Mouse (Mus musculus): ENCODE results near the gene Kbtbd6. TPM values are rescaled to one million over a fixed set of nuclear protein-coding genes. Genes with fewer than 3 reads are reported as not detected.

Kbtbd6 gene
- total RNA-seq, 2 experiments from 2014 or later: 0.38 to 0.45 TPM

DNA sequence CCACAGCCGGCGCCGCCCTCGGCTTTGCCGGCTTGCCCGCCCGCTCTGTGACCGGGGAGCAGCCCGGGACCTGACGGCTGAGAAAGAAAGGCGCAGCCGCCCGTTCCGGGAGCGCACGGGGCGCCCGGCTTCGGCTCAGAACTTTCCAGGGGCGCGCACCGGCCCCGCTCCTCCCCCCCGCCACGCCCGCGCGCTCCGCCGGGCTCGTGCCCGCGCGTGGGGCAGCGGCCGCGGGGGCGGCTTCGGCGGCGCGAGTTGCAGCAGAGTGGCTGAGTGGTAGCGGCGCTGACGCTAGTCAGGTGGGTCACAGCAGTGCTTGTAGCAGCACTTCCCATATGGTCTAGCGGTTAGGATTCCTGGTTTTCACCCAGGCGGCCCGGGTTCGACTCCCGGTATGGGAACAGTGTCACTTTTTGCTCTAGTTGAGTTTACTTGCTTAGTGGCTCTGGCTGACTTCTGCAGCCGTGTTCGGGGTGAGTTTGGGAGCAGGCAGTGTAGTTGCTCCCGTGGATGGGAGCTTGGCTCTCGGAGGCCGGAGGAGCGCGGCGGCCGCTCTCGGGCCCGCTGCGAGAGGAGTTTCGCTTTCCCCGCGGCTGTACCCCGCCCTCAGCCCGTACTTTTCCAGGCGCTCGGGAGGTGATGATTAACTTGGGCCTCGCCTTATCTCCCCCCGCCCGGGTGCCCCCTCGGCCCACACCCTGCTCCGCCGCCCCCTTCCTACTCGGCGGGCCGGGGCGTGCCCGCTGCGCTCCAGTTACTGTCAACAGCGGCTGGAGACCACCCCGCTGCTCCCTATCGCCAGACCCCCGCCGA lies 29.9 kb downstream of the Kbtbd6 start, which contains the start of gene Wbp4:
TSS of gene Wbp4 (minus strand) at position 182 of the 813 bp plus-strand sequence.
- peak; percentile 93 for DNase-seq

DNA sequence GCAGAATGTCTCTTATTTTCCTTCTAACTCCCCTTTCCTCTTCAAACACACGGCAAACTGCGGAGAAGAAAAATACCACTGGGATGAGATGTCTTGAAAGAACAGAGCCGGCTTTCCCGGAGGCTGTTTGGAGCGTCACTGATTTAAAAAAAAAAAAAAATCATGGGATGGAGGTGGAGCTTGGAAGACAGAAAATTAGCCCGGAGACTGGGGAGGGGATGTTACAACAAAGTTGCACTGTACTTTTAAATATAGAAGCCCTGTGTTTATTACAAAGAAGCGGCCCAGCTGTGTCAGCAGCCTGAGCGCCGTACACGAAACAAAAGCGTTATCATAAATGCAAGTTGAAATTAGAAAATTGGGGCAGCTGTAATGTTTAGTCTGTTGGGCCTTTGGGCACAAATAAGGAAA lies 30.6 kb downstream of the Kbtbd6 start:
- no peak for DNase-seq

DNA sequence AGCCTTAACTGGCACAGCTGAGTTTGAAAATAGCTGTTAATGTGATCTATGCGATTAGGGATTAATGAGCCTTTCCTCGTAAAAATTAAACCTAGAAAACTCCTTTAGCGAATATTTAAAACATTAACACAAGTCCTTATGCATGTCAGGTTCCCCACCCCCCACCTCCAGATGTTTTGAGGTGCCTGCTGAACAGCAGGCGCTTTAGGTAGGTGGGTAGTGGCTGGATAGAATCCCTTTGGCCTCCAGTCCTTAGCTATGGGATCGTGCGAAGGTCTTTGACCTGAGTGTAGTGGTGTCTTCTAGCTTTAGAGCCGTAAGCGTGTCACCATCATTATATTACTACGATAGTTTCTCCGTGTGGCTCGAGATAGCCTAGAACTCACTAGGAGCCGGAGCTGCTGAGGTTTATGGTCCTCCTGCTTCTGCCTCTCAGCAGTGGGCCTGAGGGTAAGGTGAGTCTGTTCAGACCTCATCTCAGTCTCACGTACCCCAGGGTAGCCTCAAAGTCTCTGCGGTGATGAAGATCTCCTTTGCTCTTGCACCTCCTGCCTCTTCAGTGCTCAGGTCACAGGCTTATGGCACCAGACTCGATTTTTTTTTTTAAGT lies 31.2 kb downstream of the Kbtbd6 start:
- DNase-seq: no peak

DNA sequence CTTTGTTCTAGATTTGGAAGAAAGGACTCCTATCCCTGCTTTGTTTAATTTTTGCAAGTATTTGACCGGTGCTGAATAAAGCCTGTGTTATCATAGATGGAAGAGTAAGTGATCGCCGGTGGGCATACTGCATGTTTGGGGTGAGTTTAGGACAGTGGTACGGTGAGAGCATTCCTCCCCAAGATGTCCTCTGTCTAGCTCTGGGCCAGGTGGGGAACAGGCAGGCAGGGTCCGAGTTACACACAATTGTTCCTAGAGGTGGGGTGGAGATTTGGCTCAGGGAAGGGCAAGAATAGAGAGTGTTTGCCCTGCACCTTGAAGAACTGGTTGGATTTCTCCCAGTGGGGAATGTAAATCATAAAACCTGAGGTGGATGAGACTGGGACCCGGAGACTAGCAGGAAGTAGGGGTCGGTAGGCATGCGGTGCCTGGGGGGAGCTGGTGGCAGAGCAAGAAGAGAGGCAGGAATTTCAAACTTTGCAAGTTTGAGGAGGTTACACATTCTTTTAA lies 32.0 kb downstream of the Kbtbd6 start:
- DNase-seq: no peak

DNA sequence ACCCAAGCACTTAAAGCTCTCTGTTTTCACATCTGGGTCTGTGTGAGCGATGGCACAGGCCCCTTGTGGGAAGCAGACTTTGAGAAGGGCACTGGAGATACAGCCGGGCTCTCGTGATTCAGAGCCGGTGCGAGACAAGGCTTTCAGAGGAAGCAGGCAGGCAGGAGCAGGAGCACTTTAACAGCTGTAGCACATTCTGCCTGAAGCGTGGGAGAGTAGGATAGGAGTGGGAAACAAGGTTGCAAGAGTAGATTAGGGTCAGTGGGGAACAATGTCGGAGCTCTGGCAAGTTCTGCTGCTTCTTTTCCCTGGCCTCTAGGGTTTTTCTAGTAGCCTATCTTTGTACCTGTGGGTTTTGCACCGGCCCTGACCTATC lies 35.0 kb downstream of the Kbtbd6 start:
- DNase-seq: no peak

DNA sequence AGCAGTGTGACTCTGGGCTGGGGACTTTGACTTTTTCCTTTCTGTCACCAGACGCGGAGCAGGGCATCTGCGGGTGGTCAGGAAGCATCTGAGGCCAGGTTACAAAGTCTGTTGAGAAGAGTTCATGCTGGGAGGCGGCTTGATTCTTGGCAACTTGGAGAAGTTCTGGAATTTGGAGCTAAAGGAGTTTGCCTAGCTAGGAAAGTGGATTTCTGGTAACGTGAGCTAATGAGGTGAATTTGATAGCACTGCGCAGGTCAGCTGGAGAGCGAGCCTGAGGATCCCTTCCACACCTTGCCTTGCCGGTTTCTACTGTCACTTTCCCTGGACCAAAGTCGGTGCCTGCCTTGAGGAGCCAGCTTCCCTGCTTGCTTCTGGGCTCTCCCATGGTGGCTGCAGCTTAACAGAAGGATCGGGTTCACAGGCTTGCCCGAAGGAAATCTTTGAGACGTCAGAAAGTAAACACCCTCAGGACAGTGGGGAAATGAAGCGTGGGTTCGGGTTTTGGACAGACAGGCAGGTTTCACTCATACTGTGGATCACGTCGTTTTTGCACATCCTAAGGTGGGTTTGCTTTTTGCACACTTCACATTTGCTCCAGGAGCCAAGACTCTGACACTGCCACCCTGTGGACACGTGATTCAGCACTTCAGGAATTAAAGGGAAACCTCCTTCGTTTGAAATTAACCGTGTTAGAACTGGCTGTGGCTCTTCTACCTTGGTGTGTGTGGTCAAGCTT lies 35.5 kb downstream of the Kbtbd6 start:
- no peak for DNase-seq

DNA sequence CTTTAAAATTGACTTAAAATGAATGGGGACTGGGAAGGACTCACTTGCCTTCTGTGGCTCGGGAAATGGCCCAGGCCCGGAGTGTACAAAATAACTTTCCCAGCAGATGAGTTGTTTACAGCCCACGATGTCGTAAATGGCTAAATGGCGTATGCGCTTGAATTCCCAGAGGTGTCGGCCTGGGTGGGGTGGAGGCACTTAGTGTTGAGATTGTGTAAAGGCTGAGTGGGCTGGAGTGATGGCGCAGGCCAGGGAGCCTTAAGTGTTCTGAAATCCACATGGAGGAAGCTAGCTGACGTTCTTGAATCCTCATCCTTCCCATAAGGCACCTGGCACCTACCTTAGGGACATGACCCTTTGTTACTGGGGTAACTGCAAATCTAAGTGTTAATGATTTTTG lies 36.9 kb downstream of the Kbtbd6 start:
- no peak for DNase-seq

DNA sequence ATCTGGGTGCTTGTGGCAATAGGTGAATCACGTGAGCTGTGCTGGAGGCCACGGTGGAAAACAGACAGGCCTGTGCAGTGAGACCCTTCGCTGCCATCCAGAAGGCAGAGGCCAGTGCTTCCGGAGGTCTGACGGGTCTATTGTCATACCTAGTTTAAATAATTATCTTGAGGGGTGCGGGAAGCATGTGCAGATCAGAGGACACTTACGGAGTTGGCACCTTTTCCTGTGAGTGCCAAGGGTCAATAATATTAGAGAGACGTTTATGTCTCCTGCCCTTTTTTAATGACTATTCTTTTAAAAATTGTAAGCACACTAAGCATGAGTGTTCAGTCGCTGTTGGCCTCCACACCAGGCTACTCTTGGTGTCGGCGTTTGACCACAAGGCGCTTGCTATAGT lies 37.5 kb downstream of the Kbtbd6 start:
- DNase-seq: no peak

DNA sequence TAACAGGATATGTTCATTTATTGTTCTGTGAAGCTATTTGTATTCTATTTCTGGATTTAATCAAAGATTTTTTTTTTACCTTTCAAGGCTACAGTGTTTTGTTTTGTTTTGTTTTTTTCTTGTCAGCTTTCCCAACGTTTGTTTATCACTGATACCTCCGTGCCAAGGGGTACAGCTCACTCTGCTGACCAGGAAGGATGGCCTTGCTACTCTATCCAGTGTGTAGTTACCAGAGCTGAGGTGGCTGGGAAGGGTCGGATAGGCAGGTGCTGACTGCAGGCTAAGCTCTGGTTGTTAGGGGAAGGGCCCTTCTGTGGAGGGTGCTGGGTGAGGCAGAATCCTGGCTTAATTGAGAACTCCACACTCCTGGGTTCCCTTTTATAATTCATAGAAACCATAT lies 38.6 kb downstream of the Kbtbd6 start:
- DNase-seq: no peak

DNA sequence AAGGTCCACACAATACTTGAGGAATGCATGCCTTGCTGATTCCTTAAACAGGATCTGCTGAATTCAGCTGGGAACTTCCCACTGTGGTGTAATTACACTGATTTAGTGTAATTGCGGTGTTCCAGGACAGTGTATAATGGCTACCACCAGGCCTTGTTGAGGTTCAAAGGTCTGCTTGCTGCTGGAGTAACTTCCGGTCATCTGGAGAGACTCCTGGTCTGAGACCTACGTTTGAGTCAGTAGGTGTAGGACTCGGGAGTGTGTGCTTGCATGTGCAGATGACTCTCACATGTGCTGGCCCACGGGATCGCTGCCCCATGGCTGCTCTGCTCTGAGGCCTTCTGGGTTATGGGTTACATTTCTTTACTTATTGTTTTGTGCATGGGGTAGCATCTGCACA lies 42.7 kb downstream of the Kbtbd6 start:
- no peak for DNase-seq

DNA sequence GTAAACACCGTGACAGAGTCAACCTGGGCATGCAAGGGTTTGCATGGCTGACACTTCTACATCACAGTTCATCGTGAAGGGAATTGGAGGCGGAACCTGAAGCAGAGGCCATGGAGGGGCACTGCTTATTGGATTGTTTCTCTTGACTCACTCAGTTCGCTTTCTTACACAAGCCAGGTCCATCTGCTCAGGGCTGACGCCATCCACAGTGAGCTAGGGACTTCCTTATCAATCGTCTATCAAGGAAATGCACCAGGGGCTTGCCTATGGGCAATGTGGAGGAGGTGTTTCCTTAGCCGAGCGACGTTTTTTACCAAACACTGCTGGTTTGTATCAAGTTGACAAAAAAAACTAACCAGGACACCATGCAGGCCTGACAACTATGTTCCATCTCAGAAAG lies 47.7 kb downstream of the Kbtbd6 start:
- DNase-seq: no peak

DNA sequence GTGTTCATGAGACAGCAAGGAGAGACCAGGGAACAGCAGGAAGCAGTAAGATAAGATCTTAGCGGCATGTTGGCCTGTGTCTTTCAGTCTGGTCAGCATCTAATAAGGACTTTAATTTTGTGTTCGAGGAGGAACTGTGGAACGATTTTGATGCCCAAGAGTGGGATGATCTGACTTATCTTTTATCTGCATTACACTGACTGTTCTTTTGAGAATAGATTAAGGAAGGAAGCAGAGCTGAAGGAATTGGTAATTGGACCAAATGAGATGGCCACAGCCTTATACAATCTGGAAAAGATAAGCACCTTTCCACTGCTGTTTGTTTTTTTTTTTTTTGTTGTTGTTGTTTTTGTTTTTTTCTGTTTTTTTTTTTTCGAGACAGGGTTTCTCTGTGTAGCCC lies 49.1 kb downstream of the Kbtbd6 start:
- DNase-seq: no peak

DNA sequence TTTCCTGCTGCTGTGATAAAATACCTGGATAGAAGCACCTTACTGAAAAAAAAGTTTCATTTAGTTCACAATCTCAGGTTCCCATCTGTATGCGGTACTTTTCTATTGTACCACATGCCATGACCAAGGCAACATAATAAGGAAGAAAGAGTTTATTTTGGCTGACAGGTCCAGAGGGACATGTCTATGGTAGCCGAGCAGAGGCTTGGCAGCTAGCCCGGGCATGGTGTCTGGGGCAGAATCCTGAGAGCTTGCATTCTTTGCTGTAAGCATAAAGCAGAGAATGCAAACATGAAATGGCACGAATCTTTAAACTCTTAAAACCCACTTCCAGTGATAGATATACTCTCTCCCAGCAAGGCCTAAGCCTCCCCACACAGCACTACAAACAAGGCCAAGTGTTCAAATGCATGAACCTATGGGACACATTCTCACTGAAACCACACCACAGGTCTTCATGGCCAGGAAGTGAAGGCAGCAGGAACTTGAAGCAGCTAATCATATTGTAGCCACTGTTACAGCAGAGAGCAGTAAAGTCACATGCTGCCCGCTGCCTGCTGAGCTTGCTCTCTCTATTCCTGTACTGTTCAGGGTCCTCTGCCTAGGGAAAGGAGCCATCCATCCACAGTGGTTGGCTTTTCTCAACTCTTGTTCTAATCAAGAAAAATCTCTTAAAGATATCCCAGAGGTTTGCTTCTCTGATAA lies 51.9 kb downstream of the Kbtbd6 start:
- DNase-seq: no peak

Other genes with a start within 250 kb of the Kbtbd6 start
- not detected for gene Zfp957, start 204.5 kb upstream of the Kbtbd6 start, total RNA-seq (2021)
- 10 to 100 TPM; 23.7 to 27.0 TPM for gene Rgcc, start 150.2 kb upstream of the Kbtbd6 start, total RNA-seq (2021)
- gene Naa16, start 61.1 kb upstream of the Kbtbd6 start, total RNA-seq (2021): 10 to 100 TPM; 15.5 to 21.0 TPM
- gene Mtrf1, start 54.1 kb upstream of the Kbtbd6 start, total RNA-seq (2021): 1 to 10 TPM; 4.7 to 6.9 TPM
- gene Kbtbd7, start 25.3 kb upstream of the Kbtbd6 start, total RNA-seq (2021): 1 to 10 TPM; 8.6 to 9.2 TPM
- 10 to 100 TPM in 1 of 2 experiments, 1 to 10 TPM in 1; 8.7 to 11.3 TPM for gene Elf1, start 29.4 kb downstream of the Kbtbd6 start, total RNA-seq (2021)
- gene Wbp4, start 29.7 kb downstream of the Kbtbd6 start, total RNA-seq (2021): 10 to 100 TPM; 25.1 to 26.9 TPM
- gene Sugt1, start 135.9 kb downstream of the Kbtbd6 start, total RNA-seq (2021): 10 to 100 TPM; 66.2 to 71.1 TPM
- 1 to 10 TPM; 1.2 to 3.0 TPM for gene Cnmd, start 210.3 kb downstream of the Kbtbd6 start, total RNA-seq (2021)

All from gastrocnemius, postnatal 10 days (tissue).